Mouse (Mus musculus): ENCODE data around the gene Ipo9.

DNA sequence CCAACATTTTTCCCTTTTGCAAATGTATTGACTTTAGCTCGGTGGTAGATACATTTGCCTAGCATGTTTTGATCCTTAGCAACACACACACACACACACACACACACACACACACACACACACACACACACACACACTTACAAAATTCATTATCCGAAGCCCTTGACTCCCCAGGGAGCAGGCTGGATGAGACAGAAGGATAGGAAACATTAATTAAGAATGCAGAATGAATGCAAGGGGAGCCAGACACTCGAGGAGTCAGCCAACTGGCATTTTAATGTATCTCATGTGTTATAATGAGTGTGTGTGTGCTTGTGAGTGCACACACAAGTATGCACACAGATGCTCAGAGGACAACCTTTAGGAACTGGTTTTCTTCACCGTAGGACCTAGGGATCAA is 68.8 kb downstream of the Ipo9 start:
- TF ChIP-seq CTCF (conservative IDR thresholded peaks at IDR 0.05; ENCODE audit: low read length) (no peak), NANOG (IDR thresholded peaks at IDR 0.05; ENCODE audit: borderline replicate concordance, low read length) (no peak)
